Mouse (Mus musculus) inflammation-experienced regulatory T-cells, adult 6 months (primary cell): ENCODE measurements around the gene Cela3b. TPM values are rescaled to one million over a fixed set of nuclear protein-coding genes. Genes with fewer than 3 reads are reported as not detected.

Experiments used
- ATAC-seq: one replicate; pipeline ENCODE4 v1.8.0; 2017
- polyA plus RNA-seq, 3 experiments: library from polyadenylated mRNA; unstranded; fragments of 100-300 nt; shearing (Covaris generic); gene quantifications; one replicate each; pipeline ENCODE4 v1.2.1; 2017

The Cela3b gene
- polyA plus RNA-seq, result not detected

DNA sequence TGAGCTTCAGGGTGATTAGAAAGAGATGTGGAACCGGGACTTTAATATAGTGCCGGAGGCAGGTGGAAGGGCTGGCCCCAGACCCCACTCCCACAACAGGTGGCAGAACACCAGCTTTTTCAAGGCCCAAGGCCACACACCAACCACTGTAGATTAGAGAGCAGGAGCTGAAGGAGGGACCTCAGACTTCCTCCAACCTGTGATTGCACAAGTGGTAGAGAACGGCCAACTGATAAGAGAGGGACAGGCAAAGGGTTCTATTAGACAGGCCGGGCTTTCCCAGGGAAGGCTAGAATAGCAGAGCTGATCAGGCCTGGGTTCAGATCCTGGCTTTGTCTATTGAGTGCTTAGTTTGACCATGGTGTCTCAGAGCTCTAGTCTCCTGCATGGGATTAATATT is at the start of gene Cela3b:
TSS of gene Cela3b (minus strand) at position 39 of the 400 bp plus-strand sequence.
- no peak for ATAC-seq

GRCm38 (mm10) chr4:137479757-137480156 is 49.4 kb upstream of the Cela3b start:
- no peak for ATAC-seq

GRCm38 (mm10) chr4:137478306-137478705 is 48.0 kb upstream of the Cela3b start:
- ATAC-seq, result no peak

DNA sequence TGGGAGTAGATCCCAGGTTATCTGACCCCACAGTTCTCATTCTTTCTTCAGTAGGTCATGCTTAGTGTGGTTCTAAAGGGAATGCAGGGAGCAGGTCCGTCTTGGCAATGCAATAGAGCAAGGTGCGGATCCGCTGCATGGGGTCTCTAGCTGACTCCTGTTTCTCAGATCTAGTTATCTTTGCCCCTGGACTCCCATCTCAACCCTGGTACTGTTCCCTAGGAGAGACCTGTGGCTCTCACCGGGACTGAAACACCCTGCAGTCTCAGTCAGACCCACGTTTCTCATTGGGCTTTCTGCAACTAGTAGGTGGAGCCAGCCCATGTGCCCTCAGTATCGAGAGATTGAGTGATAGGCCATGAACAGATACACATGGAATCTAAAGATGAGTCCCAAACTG is 47.3 kb upstream of the Cela3b start:
- ATAC-seq, result no peak

DNA sequence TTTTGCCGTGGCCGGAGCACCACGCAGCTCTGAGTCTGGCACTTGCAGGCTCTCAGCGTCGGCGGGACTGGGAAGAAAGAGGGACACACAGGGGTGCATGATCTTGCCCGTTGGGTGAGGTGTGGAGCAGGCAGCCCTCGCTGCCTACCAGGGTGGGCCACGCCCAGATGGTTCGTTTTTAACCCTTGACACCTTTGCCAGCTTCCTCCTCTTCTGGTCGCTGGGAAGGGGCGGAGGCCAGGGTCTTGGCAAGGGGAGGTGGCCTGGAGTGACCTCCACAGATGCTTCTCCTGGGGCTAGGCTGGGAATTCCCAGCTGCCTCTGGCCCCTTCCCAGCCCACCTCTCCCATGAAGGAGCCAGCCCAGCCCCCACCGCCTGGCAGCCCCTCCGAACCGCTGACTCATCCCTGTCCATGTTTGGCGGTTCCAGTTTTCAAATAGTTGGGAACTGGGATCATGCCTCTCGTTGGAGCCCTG is 46.5 kb upstream of the Cela3b start:
- ATAC-seq, result no peak

DNA sequence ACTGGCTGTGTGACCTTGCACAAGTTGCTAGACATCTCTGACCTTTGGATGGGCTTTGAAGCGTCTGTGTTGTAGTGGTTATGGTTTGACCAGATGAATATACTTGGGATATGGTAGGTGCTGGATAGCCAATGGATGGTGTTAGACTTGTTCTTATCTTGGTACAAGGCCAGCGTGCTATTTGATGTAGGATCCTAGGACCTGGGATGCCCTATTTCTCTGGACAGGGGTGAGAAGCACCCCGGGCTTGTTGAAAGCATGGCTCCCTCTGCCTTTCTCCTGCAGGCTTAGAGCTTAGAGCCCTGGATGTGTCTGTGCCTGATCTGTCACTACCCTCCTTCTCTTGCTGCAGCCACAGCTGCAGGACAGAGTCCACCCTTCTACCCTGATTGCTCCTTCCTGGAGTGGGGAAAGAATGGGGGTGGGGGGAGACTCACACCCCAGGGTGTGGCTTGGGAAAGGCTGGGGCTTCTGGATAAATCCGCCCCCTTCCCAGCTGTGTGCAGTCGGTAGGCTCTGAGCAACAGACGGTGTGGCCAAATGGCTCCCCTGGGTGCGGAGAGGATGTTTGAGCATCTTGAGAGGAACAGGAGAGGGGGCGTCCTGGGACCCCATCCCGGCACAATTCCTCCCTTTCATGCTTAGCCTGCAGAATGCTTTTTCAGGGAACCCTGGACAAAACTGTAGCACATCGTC is 45.9 kb upstream of the Cela3b start:
- ATAC-seq, result no peak

DNA sequence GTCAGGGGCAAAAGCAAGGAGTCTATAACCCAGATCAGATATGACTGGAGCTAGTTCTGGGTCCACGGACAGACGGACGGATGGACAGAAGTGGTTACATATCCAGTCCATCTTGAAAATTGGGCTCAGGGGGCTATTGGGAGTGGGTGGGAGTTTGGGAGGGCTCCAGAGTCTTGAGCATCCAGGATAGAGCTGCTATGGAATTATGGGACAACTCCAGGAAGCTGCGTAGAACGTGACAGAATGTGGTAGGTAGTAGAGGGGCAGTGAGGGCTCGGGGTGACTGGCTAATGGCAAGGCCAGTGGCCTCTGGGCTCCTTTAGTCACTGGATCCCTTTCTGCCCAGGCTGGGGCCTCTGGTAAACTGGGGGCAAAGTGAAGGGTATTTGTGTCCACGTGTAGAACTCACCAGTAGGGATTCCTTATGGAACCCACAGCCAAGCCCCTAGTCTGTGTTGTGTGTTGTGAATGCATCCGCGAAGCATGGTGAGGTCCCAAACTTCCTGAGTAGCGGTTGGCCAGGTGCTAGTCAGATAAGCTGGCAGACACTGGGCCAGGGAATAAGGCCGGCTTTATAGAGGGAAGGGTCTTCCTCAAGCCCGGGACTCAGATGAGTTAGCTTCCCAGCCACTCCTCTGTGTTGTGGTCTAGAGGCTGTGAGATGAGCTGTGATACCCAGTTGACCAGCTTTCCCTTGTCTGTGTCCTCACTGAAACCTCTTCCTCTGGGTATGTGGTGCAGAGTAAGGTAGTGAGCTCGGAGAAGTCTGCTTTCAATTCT is 45.1 kb upstream of the Cela3b start:
- no peak for ATAC-seq

- ATAC-seq, result no peak
These were observed 44.4 kb upstream of the Cela3b start for GRCm38 (mm10) chr4:137474694-137475093.

DNA sequence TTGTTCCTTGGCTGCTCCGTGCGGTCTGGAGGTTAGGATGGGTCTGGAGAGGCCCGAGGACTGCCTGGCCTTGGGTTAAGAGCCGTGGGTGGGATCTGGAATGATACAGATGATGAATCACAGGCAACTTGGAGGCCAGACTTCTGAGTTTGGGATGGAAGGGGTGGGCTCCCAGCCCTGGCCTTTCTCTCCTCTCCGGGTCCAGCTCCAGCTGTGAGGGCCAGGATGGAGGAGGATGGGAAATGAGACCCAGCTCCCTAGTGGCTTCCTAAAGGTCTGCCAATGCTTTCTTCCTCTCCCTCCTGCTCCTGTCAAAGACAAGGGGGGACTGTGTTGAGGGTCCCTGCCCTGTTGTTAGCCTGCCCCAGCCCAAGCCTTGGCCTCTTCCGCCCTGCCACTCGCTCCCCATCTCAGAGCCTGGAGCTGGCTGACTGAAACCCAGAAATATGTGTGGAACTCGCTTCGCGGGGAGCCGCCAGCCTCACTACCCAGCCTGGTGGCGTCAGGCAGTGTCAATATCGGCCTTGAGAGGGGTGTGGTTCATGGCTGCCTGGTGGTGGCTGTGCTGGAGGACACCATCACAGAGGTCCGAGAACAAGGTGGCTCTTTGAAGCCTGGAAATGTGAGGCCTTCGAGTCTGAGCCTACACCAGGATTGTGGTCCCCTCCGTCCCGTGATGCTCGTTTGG is 43.5 kb upstream of the Cela3b start:
- no peak for ATAC-seq

- ATAC-seq, result no peak
These were observed 42.9 kb upstream of the Cela3b start for GRCm38 (mm10) chr4:137473240-137473639.

DNA sequence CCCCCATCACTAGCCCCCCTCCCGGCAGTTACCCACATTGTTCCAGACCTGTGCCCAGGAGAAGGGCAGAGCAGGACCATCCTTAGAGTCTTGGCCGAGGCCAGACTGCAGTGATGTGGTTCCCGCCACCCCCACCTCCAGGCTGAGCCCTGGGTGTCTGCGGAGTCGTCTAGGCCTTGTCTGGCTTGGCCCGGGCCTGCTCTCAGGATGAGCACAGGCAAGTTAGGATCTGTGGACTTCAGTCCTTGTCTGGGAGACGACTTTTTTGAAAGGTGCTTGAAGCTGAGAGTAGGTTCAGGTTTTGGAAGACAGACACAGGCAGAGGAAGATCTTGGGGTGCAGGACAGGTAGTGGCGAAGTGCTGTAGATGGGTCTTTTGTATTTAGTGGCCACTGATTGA is 41.0 kb upstream of the Cela3b start:
- ATAC-seq, result no peak

GRCm38 (mm10) chr4:137470701-137471317 is 40.5 kb upstream of the Cela3b start:
- no peak for ATAC-seq

GRCm38 (mm10) chr4:137469845-137470692 is 39.7 kb upstream of the Cela3b start:
- ATAC-seq, result no peak

DNA sequence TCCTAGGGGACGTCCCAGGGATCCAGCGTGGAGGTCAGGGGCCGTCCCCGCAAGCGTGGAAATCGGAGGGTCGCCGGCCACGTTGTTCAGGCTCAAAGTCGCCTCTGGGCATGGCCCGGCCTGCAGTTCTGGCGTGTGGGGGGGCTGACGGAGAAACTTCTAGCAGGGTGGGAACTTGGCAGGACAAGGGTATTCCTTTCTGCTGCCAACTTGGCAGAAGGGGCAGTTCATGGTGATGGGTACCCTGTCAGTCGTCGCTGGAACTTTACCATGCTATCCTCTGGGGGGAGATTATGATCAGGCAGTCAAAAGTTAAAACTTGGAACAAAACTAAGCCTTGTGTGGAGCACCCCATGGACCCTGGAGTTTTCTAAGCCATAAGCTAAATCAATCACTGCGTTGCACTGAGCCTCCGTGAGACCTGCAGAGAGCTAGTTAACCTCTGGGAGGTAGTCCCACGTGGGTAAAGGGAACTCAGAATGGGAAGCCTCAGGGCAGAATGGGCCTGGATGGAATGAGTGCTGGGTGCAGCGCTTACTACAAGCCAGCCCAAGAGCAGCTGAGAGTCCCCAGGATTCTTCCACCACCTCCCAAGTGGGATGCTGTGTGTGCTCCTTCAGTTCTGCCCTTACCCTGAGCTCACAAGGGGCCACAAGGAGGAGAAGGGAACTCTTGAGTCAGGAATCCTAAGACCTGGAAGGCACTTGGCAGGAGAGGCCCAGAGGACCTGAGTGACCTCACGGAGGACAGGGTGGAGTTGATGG is 38.9 kb upstream of the Cela3b start:
- no peak for ATAC-seq

DNA sequence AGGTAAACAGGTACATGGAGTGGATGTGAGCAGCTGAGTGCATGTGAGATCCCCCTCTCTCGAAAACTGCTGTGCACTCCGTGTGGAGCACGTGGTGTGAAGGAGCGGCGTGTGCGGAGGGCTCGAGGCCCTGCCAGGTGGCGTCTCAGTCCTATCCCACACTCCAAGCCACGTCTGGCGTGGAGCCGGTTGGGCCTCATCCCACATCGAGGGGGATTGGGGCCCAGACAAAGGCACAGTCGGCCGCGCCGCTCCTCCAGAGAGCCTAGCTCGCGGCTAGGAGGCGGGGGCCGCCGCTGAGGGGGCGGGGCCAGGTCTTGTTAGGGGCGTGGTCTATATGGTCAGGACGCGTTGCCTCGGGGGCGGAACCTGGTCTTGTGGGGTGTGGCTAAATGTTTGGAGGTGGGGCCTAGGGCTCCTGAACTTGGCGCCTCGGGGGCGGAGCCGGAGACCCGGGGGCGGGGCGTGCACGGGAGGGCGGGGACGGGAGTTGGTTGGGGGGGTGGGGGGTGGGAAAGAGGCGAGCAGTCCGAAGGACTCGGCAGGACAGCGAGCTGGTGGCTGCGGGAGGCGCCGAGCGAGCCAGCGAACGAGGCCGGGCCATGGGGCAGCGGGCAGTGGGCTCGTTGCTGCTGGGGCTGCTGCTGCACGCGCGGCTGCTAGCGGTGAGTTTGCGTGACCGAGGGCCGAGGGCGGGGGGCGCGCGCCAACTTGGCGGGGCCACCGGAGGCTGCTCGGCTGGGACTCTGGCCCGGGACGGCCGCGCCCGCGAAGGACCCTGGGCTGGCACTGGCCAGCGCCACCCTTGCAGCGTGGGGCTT is 38.1 kb upstream of the Cela3b start, which contains the start of gene Hspg2:
TSS of gene Hspg2 (plus strand) at position 510 of the 821 bp plus-strand sequence.
- ATAC-seq, result peak; percentile 48

DNA sequence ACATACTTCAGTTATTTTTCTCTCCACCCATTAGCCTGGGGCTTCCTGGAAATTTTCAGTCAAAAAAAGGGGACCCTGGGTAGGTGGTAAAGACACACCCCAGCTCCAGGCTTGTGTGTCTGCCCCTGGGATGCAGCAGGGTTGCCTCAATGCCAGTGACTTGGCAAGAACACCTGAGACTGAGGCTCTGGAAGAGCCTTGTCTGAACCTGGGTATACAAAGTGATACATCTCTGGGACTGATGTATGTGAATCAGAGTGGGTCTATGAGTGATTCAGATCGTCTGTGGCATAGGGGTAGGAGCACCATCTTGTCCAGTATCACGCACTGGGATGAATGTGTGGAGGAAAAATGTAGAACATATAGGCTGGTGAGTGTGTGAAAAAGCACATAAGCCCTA is 37.2 kb upstream of the Cela3b start:
- no peak for ATAC-seq

GRCm38 (mm10) chr4:137466991-137467390 is 36.7 kb upstream of the Cela3b start:
- ATAC-seq, result no peak

DNA sequence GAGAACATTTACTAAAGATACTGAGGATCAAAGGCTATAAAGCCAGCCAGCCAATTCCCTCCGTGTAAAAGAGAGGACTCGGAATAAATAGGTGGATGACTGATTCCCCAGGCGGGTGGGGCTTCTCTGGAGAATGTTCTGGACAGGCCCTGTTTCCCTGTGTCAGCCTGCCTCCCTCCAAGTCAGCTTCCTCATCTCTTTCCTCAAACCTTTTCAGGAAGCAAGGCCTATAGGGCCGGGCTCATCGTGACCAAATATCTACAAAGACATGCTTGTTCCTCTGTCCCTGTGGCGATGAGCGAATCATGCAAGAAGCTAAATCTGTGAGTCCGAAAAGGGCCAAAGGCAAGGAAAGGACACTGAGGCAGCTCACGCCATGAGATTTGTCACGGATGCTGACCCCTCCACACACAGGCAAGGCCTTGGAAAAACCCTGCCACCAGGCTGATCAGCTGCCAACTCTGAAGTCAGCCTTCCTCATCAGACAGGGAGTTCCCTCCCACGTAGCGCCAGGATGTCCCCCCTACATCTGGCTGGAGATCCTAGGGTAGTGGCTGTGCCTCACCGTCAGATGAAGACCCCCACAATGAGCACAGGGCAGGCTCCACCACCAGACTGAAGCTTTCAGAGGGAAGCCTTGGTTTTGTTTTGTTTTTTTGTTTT is 34.9 kb upstream of the Cela3b start:
- no peak for ATAC-seq

DNA sequence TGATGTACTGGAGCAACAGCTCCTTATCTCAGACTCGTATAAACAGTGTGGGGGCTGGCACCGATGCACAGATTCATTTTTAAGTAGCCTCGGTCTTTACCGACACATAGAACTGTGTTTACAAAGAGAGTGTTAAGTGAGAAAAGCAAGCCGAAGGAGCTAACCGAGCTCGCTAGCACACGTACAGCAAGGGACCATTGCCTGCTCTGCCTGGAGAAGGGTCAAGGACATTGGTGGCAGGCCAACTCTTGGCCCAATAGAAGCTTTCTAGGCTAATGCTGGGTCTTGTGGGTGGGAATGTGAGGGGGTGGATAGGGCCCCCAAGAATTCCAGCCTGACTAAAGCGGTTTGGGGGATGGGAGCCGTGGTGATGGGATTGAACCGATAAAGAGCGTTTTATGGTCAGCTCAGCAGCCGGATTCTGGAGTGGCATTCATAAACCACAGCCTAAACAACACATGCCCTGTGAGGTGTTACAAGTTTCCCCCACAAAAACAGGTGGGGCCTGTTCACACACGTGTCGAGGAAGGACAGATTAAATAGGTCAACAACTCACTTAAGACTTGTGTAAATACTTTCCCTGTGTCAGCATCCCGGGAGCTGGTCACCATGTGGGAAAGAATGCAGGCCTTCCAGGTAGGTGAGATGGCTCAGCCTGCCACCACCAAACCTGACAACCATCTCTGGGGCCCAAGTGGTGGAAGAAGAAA is 31.8 kb upstream of the Cela3b start:
- ATAC-seq, result no peak
